Mouse (Mus musculus) right cerebral cortex, postnatal 14 days (tissue): ENCODE measurements around the gene Btnl6.
A peak's percentile ranks its signal among the peaks of the same experiment; 100 is the strongest.
"Not testable (repeated sequence)": the region's sequence is repeated elsewhere in the genome, so short reads cannot be mapped to it uniquely, and the experiment has no call there.

Experiments used
- DNase-seq: peaks from one replicate; pipeline ENCODE4 v3.0.0; 2022

The Btnl6 gene

DNA sequence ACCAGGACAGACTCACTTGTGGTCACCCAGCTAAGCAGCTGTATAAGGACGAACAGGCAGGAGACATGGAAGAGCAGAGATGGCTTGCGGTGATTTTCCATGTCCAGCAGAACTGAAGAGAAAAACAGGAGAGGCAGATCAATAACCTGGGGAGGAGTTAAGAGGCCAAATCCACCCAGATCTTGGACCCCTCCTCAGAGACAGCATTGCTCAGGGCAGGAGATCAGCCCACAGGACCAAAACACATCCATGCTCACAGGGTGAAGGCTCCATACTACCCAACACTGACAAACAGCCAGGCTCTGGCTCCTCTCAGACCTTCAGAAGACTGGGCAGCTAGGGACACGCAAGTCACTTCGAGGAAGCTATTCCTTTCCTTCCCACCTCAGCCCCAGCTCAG, at the start of gene Btnl6:
TSS of gene Btnl6 (minus strand) at position 101 of the 400 bp plus-strand sequence.
- DNase-seq, result no peak

DNA sequence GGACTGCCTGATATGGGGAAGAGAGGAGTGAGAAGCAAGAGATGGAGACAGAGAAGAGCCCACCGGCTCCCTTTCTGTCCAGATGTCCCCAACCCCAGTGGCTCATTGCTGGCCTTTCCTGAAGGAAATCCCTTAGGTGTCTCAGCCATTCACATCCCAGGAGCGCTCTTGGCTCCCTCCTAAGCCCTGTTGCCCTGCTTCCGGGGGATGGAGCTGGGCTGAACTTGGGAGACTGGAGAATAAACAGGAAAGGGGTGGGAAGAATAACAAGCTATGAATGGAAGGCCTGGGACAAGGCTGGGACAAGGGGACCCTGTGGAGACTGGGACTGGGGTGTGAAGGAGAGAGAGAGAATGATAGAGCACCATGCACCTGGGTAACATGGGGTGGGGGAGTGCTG, 47.6 kb upstream of the Btnl6 start:
- DNase-seq, result no peak

DNA sequence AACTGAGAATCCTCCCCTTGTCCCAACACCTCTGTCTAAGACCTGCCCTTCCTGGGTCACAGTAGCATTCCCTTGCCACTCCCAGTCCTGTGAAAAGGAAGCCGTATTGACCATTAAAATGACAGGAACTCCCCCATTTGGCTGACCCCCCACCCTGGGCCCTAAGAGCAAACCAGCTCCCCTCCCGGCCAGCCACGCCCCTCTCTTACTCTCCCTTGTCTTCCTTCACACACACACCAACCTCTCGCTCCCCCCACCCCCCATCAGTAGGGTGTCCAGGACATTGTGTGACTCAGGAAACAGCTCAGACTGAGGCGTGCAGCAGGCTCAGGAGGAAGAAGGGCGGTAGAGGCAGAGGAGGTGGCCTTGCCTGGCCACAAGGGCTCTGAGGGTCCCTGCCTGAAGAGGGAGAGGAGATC, 46.9 kb upstream of the Btnl6 start, which contains the start of gene Notch4:
TSS of gene Notch4 (plus strand) at position 266 of the 419 bp plus-strand sequence.
- DNase-seq, result no peak

DNA sequence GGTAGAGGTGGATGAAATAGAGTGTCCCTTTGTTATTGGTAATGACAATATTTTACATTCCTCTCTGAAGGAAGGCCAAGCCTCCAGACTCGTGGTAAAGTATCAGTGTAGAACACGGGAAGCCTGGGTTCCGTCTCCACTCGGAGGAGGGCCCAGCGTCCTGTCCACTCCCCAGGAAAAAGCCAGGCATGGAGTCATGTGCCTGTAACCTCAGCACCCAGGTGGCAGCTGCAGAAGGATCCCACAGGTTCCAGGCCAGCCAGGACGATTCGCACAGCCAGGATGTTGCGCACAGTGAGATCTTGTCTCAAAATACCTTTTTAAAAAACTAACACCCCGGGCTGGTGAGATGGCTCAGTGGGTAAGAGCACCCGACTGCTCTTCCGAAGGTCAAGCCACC, 46.2 kb upstream of the Btnl6 start:
- no peak for DNase-seq

DNA sequence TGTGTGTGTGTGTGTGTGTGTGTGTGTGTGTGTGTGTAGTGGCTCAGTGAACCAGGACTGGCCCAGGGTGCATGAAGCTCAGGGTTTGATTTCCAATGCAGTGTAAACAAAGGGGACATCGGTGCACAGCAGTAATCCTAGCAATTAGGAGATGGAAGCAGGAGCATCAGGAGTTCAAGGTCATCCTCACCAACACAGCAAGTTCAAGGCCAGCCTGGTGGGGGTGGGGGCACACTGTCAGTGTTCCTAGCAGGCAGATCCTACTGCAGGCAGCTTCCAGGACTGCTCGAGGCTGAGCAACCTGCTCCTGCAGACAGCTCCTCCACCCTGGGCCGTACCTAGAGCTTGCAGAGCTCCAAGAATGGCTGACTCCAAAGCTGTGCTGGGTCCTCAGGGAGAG, 45.4 kb upstream of the Btnl6 start:
- no peak for DNase-seq

DNA sequence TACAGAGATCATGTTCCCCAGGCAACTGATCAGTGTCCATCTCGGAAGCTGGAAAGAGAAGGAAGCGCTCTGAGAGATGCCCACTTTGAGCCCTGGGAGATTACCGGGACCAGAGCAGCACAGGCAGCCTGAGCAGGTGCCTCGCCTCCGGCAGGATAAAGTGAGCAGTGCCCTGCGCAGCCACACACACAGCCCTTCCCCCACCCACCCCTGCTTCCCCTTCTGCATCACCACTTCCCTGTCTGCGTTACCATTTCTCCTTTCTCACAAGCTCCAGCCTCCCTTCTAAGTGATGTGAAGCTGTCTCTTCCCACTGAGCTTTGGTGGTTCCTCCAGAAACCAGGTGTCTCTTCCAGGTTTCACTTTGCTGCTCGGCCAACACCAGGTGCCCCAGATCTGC, 44.0 kb upstream of the Btnl6 start:
- DNase-seq, result no peak

DNA sequence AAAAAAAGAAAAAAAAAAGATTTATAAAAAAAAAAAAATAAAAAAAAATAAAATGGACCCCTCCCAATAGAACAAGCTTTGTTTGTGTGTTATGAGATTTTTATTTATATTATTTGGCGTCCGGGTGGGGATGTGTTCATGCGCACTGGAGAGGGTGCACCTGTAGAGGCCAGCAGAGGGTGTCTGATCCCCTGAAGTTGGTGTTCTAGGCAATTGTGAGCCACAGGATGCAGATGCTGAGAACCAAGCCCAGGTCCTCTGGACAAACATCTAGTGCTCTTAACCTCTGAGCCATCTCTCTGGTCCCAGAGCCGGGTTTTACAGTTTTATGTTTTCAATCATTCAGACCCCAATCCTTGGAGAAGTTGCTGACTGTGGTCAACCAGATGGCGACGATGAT, 43.3 kb upstream of the Btnl6 start:
- no peak for DNase-seq

DNA sequence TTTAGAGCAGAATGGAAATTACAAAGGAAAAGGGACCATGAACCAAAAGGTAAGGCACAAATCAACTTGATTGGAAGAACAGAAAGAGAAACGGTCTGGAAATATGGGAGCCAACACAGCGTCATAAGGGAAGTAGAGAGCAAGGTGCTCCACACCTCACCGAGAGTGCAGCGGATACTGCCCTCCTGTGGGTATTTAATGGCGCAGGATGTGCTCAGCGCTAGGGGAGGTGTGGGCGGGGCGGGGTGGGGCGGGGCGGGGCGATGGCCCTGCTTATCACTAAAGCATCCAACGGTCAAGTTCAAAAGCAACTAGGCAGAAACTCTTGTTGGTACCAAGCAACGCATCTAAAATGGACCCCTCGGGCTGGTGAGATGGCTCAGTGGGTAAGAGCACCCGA, 42.7 kb upstream of the Btnl6 start:
- DNase-seq, result no peak

DNA sequence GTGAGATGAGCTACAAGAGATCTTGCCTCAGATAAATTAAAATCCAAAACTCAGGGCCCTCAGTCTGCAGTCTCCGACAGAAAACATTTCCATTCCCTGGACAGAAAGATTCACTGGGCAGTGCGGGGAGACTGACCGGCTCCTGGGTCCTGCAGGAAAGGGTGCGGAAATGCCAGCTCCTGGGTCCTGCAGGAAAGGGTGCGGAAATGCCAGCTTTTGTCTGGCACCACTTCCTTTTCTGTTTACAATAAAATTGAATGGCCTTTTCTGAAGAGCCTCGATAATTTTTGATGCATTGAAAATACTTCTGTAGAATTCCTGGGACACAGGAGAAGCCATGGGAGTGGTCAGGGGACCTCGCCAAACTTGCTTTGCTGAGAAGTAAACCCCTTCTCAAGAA, 42.0 kb upstream of the Btnl6 start:
- no peak for DNase-seq

DNA sequence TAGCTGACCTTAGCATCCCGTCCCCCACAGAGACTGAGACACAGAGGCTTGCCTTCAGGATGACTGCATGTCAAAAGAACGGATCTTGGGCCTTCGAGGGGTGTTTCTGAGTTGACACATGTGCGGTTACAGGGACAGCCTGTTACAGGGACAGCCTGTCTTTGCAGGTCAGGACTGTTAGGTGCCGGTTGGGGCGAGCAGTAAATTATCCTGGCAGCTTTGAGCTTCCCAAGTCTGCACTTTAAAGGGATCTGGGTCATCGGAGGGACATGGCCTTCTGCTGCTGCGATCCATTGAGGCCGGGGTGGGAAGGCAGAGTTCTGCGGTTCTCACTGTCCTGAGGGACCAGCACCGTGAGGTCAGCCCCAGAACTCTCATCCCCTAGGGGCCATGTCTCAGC, 40.3 kb upstream of the Btnl6 start:
- DNase-seq, result no peak

DNA sequence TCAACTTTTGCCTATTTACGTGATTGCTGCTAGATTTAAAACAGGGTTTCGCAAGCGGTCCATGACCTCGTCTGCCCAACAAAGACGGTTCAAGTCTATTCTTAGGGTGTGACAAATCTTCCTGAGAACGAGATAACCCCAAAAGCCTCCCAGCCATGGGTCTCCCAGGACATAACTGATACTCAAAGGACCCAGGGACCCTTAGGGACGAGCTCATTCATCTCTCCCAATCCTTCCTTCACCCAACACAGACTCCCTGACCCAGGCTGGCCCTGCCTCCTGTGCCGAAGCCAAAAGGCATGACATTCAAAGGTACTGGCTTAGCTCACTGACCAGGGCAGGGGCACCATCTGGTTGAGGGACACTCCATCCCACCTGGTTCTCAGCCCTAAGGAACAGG, 39.3 kb upstream of the Btnl6 start:
- DNase-seq, result no peak

DNA sequence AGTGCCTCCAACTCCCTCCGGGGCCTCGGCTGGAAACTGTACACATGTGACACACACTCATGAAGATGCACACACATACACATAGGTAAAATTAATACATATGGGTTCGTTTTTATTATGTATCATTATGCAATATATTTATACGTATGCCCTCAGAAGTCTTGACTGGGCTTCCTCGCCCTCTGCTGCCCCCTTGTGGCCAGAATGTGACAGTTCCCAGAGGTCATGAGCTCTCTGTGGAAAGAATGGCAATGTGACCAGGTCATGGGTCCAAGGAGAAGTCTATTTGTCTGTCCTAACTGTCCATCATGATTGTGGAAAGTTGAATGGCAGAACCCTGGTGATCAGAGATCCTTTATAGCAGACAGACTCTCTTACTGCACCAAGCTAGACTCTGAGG, 38.3 kb upstream of the Btnl6 start:
- peak; percentile 74 for DNase-seq

DNA sequence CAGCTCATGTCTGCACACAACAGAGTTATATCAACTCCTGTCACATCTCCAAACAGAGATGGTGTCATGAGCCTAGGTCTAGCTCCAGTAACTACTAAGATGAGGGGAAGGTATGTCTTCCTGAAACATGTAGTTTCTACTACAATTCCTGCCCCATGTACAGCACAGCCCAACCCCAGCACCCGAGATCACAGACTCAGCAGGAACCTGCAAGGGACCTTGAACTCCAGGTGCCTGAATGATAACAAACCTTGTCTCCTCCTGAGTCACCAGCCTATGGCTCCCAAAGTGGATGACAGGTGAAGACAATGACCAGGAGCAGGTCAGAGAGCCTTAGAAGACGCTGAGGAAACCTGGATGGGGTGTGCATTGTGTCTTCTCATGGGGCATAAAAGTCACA, 32.7 kb upstream of the Btnl6 start:
- no peak for DNase-seq

DNA sequence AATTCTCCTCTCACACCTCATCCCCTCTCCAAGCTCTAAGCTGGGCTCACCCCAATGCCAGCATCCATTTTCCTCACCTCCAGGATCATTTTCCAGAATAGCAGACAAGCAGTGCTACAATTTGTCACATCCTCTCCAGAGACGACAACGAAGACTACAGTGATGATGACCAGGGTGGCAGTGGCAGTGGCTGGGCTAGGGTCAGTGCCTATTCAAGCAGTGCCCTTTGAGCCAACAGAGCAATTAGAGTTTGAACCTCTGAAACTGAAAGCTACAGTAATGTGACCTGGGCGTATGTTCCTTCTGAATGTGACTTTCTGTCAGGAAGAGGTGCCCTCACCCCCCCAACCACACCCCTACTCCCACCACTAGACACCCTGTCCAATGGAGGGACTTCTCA, 32.0 kb upstream of the Btnl6 start:
- no peak for DNase-seq

DNA sequence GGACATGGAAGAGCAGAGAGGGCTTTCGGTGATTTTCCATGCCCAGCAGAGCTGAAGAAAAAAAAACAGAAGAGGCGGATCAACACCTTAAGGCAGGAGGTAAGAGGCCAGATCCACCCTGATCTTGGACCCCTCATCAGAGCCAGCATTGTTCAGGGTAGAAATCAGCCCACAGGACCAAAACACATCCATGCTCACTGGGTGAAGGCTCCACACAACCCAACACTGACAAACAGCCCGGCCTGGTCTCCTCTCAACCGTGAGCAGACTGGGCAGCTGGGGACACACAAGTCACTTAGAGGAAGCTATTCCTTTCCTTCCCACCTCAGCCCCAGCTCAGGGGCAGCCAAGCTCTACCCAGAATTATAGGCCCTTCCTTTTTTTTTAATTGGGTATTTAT, 30.4 kb upstream of the Btnl6 start:
- DNase-seq, result no peak

DNA sequence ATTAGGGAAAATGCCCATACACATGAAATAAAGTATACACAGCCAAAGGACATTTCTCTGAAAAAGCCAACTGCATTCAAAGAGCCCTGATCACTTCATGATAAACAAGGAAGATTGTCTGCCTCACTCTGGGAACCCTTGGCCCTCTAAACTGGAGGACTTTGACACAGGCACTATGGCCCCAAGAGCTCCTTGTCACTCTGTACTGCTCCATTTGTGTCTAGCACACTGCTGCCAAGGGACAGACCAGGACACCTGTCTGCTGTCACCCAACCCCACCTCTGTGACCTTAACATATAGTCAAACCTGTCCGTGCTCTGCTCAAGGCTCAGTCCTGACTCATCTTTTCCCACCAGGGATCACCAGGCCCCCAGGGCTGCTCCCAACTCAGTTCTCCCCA, 29.6 kb upstream of the Btnl6 start:
- no peak for DNase-seq

DNA sequence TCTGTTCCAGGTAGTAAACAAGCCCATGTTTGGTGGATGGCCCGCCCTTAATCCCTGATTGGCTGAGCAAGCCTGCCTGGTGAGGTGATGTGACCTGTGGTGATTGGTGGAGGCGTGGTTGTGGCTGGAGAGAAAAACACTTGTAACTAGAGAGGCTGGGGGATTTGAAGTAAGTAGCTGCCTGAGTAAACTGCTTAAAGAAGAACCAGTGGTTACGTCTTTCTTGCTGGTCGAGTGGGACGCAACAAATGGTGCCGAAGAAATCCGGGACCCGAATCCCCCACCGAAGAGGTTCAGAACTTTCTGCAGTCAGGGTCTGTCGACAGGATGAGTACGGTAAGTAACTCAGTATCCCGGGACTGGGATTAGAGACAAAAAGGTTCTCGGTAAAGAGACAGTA, 26.4 kb upstream of the Btnl6 start:
- DNase-seq, result not testable (repeated sequence)

DNA sequence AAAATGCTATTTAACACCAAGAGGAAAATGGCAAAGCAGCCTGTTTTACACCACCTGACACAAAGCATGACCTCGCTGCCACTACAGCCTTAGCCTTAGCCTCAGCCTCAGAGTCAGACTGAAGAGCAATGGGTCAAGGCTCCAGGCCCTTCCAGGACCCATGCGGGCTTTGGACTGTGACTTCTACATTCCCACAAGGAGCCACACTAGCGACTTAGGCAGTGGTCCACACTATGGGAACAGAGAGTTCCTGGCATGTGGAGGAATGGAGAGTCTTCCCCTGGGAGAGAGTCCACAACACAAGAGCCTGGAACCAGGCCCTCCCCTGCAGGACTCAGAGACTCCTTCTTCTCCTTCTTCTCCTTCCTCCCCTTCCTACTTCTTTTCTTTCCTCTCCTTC, 15.5 kb upstream of the Btnl6 start:
- no peak for DNase-seq

DNA sequence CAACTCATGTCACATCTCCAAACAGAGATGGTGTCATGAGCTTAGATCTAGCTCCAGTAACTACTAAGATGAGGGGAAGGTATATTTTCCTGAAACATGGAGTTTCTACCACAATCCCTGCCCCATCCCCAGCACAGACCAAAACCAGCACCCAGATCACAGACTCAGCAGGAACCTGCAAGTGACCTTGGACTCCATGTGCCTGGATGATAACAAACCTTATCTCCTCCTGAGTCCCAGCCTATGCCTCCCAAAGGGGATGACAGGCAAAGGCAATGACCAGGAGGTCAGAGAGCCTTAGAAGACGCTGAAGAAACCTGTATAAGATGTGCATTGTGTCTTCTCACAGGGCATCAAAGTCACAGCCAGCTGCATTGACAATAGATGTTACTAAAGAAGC, 1.8 kb upstream of the Btnl6 start:
- DNase-seq, result no peak

DNA sequence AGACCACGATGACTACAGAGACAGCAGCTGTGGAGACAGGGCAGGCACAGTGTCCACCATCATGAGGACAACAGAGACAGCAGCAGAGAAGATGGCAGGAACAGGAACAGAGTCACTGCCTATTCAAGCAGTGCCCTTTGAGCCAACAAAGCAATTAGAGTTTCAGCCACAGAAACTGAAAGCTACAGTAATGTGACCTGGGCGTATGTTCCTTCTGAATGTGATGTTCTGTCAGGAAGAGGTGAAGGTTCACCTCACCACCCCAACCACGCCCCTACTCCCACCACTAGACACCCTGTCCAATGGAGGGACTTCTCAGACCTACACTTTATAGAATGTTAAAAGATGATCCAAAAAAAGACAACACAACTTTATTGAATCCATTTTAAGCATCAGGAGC, 1.4 kb upstream of the Btnl6 start:
- DNase-seq, result not testable (repeated sequence)

DNA sequence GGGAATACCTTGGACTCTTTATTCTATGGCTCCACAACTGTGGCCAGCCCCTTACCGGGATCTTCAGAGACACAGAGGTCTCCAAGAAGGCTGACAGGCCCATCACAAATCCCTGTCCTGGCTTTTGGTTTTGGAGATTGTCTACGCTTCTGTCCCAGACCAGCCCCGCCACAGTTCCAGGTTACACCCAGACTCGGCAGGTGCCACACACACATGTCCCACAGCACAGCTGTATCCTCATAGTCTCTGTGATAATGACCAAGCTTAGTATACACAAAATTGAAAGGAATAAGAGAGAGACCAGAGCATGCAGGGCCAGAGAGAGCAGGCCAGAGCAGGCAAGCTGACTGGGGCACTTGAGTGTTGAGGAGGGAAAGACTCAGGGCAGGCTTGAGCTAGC, 643 bp upstream of the Btnl6 start:
- no peak for DNase-seq

DNA sequence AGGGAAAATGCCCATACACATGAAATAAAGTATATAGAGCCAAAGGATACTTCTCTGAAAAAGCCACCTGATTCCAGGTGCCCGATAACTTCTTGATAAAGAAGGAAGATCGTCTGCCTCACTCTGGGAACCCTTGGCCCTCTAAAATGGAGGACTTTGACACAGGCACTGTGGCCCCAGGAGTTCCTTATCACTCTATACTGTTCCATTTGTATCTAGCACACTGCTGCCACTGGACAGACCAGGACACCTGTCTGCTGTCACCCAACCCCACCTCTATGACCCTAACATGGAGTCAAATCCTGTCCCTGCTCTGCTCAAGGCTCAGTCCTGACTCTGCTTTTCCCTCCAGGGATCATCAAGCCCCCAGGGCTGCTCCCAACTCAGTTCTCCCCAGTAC, 638 bp downstream of the Btnl6 start:
- DNase-seq, result no peak

DNA sequence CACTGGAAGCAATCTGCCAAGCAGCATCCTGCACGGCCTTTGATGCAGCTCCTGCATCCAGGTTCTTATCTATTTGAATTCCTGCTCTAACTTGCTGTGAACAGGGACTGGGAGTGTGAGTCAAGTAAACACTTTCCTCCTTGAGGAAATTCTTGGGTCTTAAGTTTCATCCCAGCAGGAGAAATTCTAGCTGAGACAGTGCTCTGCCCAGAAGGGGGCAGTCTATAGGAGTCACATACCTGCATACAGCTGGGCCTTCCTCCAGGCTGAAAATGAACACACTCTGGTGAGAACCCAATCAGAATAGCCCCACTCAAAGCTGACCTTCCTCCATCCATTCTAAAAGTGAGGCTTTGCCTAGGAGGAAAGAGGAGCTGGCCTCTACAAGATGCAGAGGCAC, 5.4 kb downstream of the Btnl6 start:
- DNase-seq, result not testable (repeated sequence)

DNA sequence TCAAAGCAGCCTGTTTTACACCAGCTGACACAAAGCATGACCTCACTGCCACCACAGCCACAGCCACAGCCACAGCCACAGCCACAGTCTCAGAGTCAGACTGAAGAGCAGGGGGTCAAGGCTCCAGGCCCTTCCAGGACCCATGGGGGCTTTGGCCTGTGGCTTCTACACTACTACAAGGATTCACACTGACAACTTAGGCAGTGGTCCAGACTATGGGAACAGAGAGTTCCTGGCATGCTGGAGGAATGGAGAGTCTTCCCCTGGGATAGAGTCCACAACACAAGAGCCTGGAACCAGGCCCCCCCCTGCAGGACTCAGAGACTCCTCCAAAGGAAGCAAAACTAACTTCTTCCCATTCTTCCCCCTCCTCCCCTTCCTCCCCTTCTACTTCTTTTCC, 9.6 kb downstream of the Btnl6 start:
- no peak for DNase-seq

DNA sequence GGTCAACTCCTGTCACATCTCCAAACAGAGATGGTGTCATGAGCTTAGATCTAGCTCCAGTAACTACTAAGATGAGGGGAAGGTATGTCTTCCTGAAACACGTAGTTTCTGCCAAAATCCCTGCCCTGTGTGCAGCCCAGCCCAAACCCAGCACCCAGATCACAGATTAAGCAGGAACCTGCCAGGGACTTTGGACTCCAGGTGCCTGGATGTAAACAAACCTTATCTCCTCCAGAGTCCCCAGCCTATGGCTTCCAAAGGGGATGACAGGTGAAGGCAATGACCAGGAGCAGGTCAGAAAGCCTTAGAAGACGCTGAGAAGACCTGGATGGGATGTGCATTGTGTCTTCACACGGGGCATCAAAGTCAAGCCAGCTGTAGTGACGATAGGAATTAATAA, 19.4 kb downstream of the Btnl6 start:
- DNase-seq, result not testable (repeated sequence)

DNA sequence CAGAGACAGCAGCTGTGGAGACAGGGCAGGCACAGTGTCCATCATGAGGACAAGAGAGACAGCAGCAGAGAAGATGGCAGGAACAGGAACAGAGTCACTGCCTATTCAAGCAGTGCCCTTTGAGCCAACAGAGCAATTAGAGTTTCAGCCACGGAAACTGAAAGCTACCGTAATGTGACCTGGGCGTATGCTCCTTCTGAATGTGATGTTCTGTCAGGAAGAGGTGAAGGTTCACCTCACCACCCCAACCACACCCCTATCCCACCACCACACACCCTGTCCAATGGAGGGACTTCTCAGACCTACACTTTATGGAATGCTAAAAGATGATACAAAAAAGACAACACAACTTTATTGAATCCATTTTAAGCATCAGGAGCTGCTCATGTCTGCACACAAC, 19.8 kb downstream of the Btnl6 start:
- DNase-seq, result not testable (repeated sequence)
